Mouse (Mus musculus) liver, embryonic 13.5 days (tissue): Measurements from ENCODE around the gene Cacna1g. TPM values are rescaled to one million over a fixed set of nuclear protein-coding genes. Genes with fewer than 3 reads are reported as not detected.
A peak's percentile ranks its signal among the peaks of the same experiment; 100 is the strongest.

Experiments
- ATAC-seq: fragments of 200-750 bp; cut with Nextera tagmentation; 2 replicates; pipeline ENCODE4 v1.8.0; 2017; ENCODE audit warnings: low read depth, mild to moderate bottlenecking, moderate number of reproducible peaks, moderate library complexity
- DNase-seq: peaks from one replicate; pipeline ENCODE4 v3.0.0; 2022
- H3K27ac ChIP-seq: fragments of 300-500 bp; sonication (generic); 2 replicates; pipeline ENCODE4 v1.5.1; 2015; ENCODE audit warnings: moderate library complexity, mild to moderate bottlenecking, inconsistent platforms
- H3K27me3 ChIP-seq: fragments of 300-500 bp; sonication (generic); 2 replicates; pipeline ENCODE4 v1.6.1; 2015; ENCODE audit warnings: mild to moderate bottlenecking, inconsistent platforms
- H3K36me3 ChIP-seq: fragments of 300-500 bp; sonication (generic); 2 replicates; pipeline ENCODE4 v1.6.1; 2015; ENCODE audit warnings: mild to moderate bottlenecking, inconsistent platforms
- H3K4me1 ChIP-seq: fragments of 300-500 bp; sonication (generic); replicated peaks from 2 replicates; pipeline ENCODE4 v1.6.1; 2015; ENCODE audit warnings: inconsistent platforms
- H3K4me2 ChIP-seq: fragments of 300-500 bp; sonication (generic); 2 replicates; pipeline ENCODE4 v1.6.1; 2015; ENCODE audit warnings: inconsistent platforms, mild to moderate bottlenecking, moderate library complexity
- H3K4me3 ChIP-seq: fragments of 300-500 bp; sonication (generic); replicated peaks from 2 replicates; pipeline ENCODE4 v1.5.1; 2015; ENCODE audit warnings: mild to moderate bottlenecking, inconsistent platforms
- H3K9ac ChIP-seq: fragments of 300-500 bp; sonication (generic); 2 replicates; pipeline ENCODE4 v1.6.1; 2015; ENCODE audit warnings: mild to moderate bottlenecking, inconsistent platforms
- H3K9me3 ChIP-seq: fragments of 300-500 bp; sonication (generic); replicated peaks from 2 replicates; pipeline ENCODE4 v1.6.1; 2016; ENCODE audit warnings: inconsistent platforms
- WGBS: fragments of 180-500 bp; shearing (Covaris S2); methylation state at CpG from one replicate; pipeline ENCODE4 v1.1.7; 2015; ENCODE audit not compliant: insufficient replicate concordance; 5-methylcytosine and 5-hydroxymethylcytosine counted together
- polyA plus RNA-seq: library from polyadenylated mRNA; unstranded; fragments of >200 nt; fragmentation: Nextera tagmentation; extraction: Ambion mirVana; gene quantifications from 2 replicates; pipeline ENCODE4 v1.2.1, GENCODE M21; 2015

The Cacna1g gene
- polyA plus RNA-seq, 1 experiment from 2014 or later: 1.8 TPM

- DNase-seq: no peak
- Histone ChIP-seq H3K9me3 (no peaks in the 10 kb centered on the region), H3K4me3 (no peak overlapping the region), H3K27me3 (peaks cover 14% of the 10 kb centered on the region), H3K4me1 (peaks cover 13% of the 10 kb centered on the region; the same call in 1 of the 2 replicates), H3K9ac (no peak overlapping the region; the same call in 1 of the 2 replicates), H3K27ac (peak overlapping the region; percentile 16; the same call in 1 of the 2 replicates), H3K36me3 (no peaks in the 10 kb centered on the region), H3K4me2 (no peak overlapping the region)
- WGBS: 6% methylated on average over 12 of the region's 12 CpGs
- peak; percentile 50 for ATAC-seq
Observed at GRCm38 (mm10) chr11:94385977-94386771, 87.8 kb downstream of the Cacna1g start.

- Histone ChIP-seq H3K4me3 (no peak overlapping the region), H3K9me3 (no peaks in the 10 kb centered on the region), H3K27ac (no peak overlapping the region), H3K27me3 (0 out of 2 replicates have a peak, but pooled peaks cover 5% of the 10 kb centered on the region), H3K36me3 (no peaks in the 10 kb centered on the region), H3K4me2 (no peak overlapping the region), H3K4me1 (no peaks in the 10 kb centered on the region), H3K9ac (no peak overlapping the region)
- DNase-seq (no peak), ATAC-seq (no peak)
- 39% methylated on average over 8 of the region's 8 CpGs for WGBS
Observed at GRCm38 (mm10) chr11:94379736-94380135, 94.3 kb downstream of the Cacna1g start.

DNA sequence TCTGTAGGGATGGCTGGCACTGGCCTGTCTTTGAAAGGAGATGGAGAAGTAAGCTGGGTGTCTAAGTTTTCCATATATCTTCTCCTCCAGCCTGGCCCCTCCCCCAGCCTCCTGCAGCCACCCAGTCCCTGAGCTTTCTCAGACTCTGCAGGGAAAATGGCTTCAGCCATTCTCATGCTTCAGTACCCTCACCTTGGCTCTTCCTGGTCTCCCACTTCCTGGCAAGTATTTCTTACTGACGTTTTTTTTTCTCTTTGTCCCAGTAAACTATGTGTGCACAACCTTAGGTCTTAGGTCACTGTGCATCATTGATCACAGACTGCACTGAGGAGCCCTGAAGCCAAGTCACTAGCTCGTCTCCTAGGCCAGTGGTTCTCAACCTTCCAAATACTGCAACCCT, 94.9 kb downstream of the Cacna1g start:
- WGBS: 30% methylated on average over 2 of the region's 2 CpGs

GRCm38 (mm10) chr11:94374276-94374948, 99.6 kb downstream of the Cacna1g start:
- no peak overlapping the region for H3K27ac ChIP-seq
- no peak for ATAC-seq
- no peak for DNase-seq
- H3K9me3 ChIP-seq: no peaks in the 10 kb centered on the region
- no peak overlapping the region for H3K9ac ChIP-seq
- no peak overlapping the region for H3K4me3 ChIP-seq
- peaks cover 13% of the 10 kb centered on the region; the same call in 1 of the 2 replicates for H3K27me3 ChIP-seq
- no peaks in the 10 kb centered on the region for H3K36me3 ChIP-seq
- peaks cover 17% of the 10 kb centered on the region for H3K4me1 ChIP-seq
- H3K4me2 ChIP-seq: no peak overlapping the region
- 66% methylated on average over 13 of the region's 13 CpGs for WGBS

More for the DNA sequence above, 94.9 kb downstream of the Cacna1g start:
- no peak for DNase-seq
- H3K4me3 ChIP-seq: no peak overlapping the region
- H3K27ac ChIP-seq: no peak overlapping the region
- no peaks in the 10 kb centered on the region for H3K9me3 ChIP-seq
- no peak overlapping the region for H3K9ac ChIP-seq
- peaks cover 5% of the 10 kb centered on the region; the same call in 1 of the 2 replicates for H3K27me3 ChIP-seq
- no peak overlapping the region for H3K4me2 ChIP-seq
- H3K36me3 ChIP-seq: no peaks in the 10 kb centered on the region
- ATAC-seq: no peak
- H3K4me1 ChIP-seq: no peaks in the 10 kb centered on the region

GRCm38 (mm10) chr11:94370809-94371208, 103.2 kb downstream of the Cacna1g start:
- H3K4me1 ChIP-seq: peaks cover 17% of the 10 kb centered on the region
- no peaks in the 10 kb centered on the region for H3K36me3 ChIP-seq
- no peaks in the 10 kb centered on the region for H3K9me3 ChIP-seq
- DNase-seq: peak; percentile 34
- H3K4me2 ChIP-seq: no peak overlapping the region
- ATAC-seq: peak; percentile 72; the same call in 1 of the 2 replicates
- peak overlapping the region; percentile 15; the same call in 1 of the 2 replicates for H3K9ac ChIP-seq
- peak overlapping the region; percentile 53 for H3K27ac ChIP-seq
- no peak overlapping the region for H3K4me3 ChIP-seq
- peaks cover 17% of the 10 kb centered on the region; the same call in 1 of the 2 replicates for H3K27me3 ChIP-seq
- 4% methylated on average over 5 of the region's 5 CpGs for WGBS

DNA sequence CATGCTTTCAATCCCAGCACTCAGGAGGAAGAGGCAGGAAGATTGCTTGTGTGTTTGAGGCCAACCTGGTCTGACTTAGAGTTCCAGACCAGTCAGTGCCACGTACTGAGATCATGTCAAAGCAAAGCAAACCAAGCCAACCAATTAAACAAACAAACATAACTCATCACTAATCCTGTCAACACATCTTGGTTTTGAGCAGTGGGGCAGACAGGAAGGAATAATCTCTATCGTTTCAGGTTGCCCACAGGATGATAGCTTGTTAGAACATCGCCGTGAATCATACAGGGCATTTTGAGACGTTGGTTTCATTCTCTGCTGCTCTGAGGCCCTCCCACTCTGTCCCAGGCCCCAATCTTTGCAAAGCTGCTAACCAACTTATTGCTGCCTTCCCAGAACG, 104.0 kb downstream of the Cacna1g start:
- WGBS: 40% methylated on average over 6 of the region's 6 CpGs
- Histone ChIP-seq H3K4me2 (no peak overlapping the region), H3K9me3 (no peaks in the 10 kb centered on the region), H3K4me1 (peaks cover 17% of the 10 kb centered on the region), H3K4me3 (no peak overlapping the region), H3K9ac (peak overlapping the region; percentile 15; the same call in 1 of the 2 replicates), H3K36me3 (no peaks in the 10 kb centered on the region), H3K27me3 (peaks cover 17% of the 10 kb centered on the region; the same call in 1 of the 2 replicates), H3K27ac (no peak overlapping the region)
- DNase-seq: no peak
- no peak for ATAC-seq

GRCm38 (mm10) chr11:94365340-94365739, 108.7 kb downstream of the Cacna1g start:
- H3K27ac ChIP-seq: no peak overlapping the region
- no peaks in the 10 kb centered on the region for H3K36me3 ChIP-seq
- H3K9ac ChIP-seq: no peak overlapping the region
- 46% methylated on average over 3 of the region's 3 CpGs for WGBS
- H3K4me3 ChIP-seq: no peak overlapping the region
- H3K27me3 ChIP-seq: peaks cover 9% of the 10 kb centered on the region; the same call in 1 of the 2 replicates
- H3K4me1 ChIP-seq: peaks cover 3% of the 10 kb centered on the region
- ATAC-seq (no peak), DNase-seq (no peak)
- H3K9me3 ChIP-seq: no peaks in the 10 kb centered on the region
- H3K4me2 ChIP-seq: no peak overlapping the region

- ATAC-seq (no peak), DNase-seq (no peak)
- no peak overlapping the region for H3K9ac ChIP-seq
- WGBS: 58% methylated on average over 7 of the region's 7 CpGs
- H3K36me3 ChIP-seq: no peaks in the 10 kb centered on the region
- no peak overlapping the region for H3K27ac ChIP-seq
- H3K9me3 ChIP-seq: no peaks in the 10 kb centered on the region
- no peaks in the 10 kb centered on the region for H3K4me1 ChIP-seq
- no peak overlapping the region for H3K4me3 ChIP-seq
- H3K27me3 ChIP-seq: peaks cover 11% of the 10 kb centered on the region
- H3K4me2 ChIP-seq: no peak overlapping the region
Observed at GRCm38 (mm10) chr11:94363690-94364089, 110.3 kb downstream of the Cacna1g start.

DNA sequence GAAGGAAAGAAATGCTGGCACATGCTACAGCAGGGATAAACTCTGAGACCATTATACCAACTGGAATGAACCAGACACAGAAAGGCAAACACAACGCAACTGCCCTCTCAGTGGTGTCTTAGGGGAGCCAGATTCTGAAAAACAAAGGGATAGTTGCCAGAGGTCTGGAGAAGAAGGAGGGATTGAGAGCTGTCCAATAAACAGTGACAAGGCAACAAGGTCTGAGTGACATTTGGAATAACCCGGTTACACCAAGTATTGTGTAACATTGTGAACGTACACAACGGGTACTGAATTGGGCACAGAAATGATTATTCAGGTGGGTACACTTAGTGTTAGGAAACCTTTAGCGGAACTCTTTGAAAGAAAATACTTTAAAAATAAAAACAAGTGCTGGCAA, 111.9 kb downstream of the Cacna1g start:
- Histone ChIP-seq H3K27me3 (peaks cover 12% of the 10 kb centered on the region), H3K36me3 (no peaks in the 10 kb centered on the region), H3K9me3 (no peaks in the 10 kb centered on the region), H3K4me3 (no peak overlapping the region), H3K4me2 (no peak overlapping the region), H3K27ac (no peak overlapping the region), H3K9ac (no peak overlapping the region), H3K4me1 (no peaks in the 10 kb centered on the region)
- ATAC-seq (no peak), DNase-seq (no peak)
- WGBS: 76% methylated on average over 5 of the region's 5 CpGs

- Histone ChIP-seq H3K27ac (no peak overlapping the region), H3K36me3 (no peaks in the 10 kb centered on the region), H3K9me3 (no peaks in the 10 kb centered on the region), H3K9ac (no peak overlapping the region), H3K27me3 (peaks cover 18% of the 10 kb centered on the region), H3K4me1 (no peaks in the 10 kb centered on the region), H3K4me3 (no peak overlapping the region), H3K4me2 (no peak overlapping the region)
- 75% methylated on average over 14 of the region's 14 CpGs for WGBS
- no peak for ATAC-seq
- no peak for DNase-seq
Observed at GRCm38 (mm10) chr11:94361166-94361870, 112.7 kb downstream of the Cacna1g start.

DNA sequence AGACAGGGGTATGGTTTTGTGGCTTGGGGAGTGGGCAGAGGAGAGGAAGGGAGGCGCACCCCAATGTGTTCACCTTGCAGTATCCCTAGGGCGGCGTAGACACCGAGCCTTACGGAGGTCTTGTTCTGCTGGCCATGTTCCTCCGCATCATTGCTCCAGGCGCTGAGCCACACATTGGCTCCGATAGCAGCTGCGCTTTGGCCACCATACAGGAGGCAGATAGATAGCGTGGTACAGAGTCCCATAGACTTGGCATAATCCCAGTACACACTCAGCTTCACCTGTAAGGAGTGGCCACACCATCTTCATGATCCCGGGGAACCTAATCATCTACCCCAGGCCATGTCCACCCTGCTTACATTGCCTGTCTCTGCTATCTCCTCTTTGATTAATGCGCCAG, 114.8 kb downstream of the Cacna1g start:
- H3K9ac ChIP-seq: no peak overlapping the region
- H3K9me3 ChIP-seq: no peaks in the 10 kb centered on the region
- 90% methylated on average over 12 of the region's 12 CpGs for WGBS
- DNase-seq: no peak
- H3K4me1 ChIP-seq: no peaks in the 10 kb centered on the region
- H3K27ac ChIP-seq: no peak overlapping the region
- H3K4me2 ChIP-seq: no peak overlapping the region
- H3K4me3 ChIP-seq: no peak overlapping the region
- no peaks in the 10 kb centered on the region for H3K36me3 ChIP-seq
- no peak for ATAC-seq
- peaks cover 30% of the 10 kb centered on the region for H3K27me3 ChIP-seq
